Mouse (Mus musculus) lung, postnatal 0 days (tissue): ENCODE data around the gene Fbxo3.

ENCODE experiments used
- CTCF ChIP-seq: IDR thresholded peaks from 2 replicates; pipeline ENCODE4 v1.5.1; 2016; ENCODE audit warnings: antibody characterized with exemption, mild to moderate bottlenecking
- EP300 ChIP-seq: IDR thresholded peaks from 2 replicates; pipeline ENCODE4 v1.6.1; 2016; ENCODE audit warnings: antibody characterized with exemption, mild to moderate bottlenecking, control low read depth

- no peak for TF ChIP-seq CTCF
- TF ChIP-seq EP300 = no peak
Observed at GRCm38 (mm10) chr2:104041632-104042031, 14.1 kb downstream of the Fbxo3 start.
